Mouse (Mus musculus) ovary, postnatal 14 days (tissue): ENCODE results near the gene Ccr7.

Source experiments
- DNase-seq: peaks from one replicate; pipeline ENCODE4 v3.0.0; 2022; ENCODE audit warnings: low spot score

The Ccr7 gene

DNA sequence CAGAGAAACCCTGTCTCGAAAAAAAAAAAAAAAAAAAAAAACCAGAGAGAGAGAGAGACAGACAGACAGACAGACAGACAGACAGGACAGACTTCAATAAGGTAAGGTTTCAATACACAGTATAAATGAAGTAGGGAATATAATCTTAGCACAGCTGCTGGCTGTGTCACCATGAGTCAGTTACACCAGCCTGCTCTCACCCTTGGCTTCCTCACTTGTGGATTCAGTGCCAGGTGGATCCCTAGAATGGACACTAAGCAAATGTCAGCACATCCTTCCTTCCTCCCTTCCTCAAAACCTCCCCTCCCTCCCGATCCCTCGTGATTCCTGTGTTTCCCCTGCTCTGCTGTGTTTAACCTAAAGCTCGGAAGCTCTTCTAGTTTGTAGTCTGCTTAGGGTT is 17.5 kb downstream of the Ccr7 start:
- DNase-seq: no peak

DNA sequence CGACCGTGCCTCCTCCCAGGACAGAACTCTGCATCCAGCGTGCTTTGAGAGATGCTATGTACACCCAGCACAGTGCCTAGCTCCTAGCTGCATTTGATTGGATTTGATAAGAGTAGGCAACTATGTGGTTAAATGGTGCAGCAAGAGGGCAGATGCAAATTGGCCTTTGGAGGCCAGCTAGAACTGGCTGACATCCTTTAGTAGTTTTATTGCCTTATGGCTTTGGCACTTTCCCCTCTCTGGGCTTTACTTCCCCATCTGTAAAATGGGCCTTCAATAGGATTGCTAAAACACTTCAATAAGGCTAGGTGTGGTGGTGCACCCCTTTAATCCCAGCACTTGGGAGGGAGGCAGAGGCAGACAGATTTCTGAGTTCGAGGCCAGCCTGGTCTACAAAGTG is 17.9 kb downstream of the Ccr7 start:
- no peak for DNase-seq

DNA sequence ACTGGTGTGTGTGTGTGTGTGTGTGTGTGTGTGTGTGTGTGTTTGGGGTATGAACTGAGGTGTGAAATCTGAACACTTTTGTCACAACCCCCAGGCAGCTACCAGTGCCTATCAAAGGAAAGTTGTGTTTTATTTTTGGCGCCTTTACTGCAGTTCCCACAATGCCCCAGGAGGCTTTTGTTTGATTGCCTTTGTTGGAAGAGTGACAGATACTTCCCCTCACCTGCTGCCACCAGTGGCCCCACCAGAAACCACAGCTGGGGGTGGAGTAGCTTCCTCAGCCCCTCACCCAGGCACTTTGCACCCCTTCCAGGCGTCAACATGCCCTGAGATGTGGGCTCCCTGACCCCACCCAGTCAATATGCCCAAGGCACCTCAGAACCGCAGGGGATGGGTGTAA is 18.5 kb downstream of the Ccr7 start:
- no peak for DNase-seq

DNA sequence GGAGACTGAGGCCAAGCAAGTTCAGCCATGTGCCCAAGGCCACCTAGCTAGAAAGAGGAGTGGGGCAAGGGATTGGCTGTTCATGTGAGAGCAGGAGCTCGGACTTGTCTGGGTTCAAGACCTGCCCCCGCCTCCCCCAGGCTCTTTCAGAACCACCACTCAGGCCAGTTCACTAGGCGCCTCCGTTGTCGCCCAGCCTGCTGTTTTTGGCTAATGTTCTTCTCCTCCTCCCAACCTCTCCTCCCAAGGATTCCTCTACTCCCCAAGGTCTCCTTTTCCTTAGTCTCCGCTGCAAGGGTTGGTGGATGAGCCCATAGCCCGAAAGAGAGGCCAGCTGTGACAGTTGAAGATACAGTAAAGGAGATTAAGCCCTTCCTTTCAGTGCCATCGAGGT is 19.8 kb downstream of the Ccr7 start:
- DNase-seq: no peak

DNA sequence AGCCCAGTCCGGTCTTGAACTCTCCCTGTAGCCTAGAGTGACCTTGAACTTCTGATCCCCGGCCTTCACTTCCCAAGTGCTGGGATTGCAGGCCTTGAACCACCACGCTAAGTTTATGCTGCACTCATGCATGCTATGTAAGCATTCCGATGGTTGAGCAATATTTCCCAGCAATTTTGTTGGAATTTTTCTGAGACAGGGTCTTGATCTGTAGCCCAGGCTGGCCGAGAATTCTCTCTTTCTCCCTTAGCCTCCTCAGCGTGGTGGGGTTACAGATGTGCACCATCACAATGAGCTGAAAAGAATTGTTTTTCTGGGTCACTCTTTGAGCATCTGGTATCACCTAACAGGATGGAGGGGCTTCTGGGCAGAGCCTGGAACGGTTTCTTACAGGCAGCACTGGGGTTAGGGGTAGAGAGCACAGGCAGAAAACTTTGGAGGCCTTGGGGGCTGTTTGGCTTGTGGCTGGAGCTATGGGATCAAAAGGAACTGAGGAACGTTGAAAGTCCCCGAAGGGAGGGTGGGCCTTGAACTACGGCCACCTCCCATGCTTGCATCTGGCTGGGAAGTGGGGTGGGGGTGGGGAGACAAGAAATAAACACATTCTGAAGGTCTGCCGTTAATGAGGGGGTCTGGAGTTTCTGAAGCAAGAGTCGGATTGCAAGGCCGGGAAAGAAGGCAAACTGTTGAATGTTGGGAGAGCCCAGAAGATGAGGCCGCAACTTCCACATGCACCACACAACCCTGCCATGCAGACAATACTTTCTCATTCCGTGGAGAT is 20.4 kb downstream of the Ccr7 start:
- no peak for DNase-seq

DNA sequence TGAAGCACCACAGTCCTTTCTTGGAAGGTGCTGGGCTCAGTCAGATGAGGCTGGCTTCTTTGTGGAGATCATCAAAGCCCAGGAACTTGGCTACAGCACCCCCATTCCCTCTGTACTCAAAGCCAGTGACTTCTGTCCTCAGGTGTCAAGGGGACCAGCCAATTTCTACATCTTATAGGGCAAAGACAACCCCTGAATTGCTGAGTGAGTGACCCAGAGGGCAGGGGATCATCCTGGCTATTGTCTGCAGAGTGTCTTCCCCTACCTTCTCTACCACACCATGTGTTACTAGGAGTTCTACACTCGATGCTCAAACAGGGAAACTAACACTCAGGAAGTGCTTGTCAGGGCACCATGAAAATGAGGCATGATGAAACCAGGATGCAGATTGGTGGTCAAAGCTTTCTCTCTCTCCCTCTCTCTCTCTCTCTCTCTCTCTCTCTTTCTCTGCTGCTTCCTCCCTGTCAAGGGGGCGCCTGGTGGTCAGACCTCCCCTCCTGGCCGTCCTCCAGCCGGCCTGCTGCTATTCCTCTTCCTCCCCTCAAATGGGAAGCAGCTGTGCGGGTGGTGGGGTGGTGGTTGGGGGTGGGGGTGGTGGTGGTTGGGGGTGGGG is 21.5 kb downstream of the Ccr7 start:
- no peak for DNase-seq

DNA sequence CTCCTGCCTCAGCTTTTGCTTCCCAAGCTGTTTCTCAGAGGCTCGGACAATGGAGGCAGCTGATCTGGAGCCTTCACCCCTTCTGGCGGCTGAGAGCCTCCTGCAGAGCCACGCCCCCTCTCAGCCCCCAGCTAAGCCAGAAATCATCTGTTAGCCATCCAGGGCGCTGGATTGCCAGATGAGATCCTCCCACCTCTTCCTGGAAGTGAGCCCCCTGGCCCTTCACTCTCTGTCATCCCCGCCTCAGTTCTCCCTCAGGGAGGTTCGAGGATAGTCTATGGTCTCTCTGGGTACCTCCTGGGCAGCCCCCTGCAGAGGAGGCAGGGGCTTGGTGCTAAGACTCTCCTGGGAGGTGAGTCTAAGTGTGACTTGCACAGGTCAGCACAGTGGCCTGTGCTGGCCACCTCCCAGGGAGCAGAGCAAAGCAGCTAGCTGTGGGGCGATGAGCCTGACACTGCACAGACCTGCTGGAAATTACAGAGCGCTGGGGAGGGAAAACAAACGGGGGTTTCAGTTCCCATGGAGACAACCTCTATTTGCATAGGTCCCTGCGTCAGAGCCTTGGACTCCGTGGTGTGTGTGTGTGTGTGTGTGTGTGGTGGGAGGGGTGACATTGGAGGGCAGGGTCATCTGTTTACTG is 22.7 kb downstream of the Ccr7 start:
- DNase-seq: peak; percentile 64

DNA sequence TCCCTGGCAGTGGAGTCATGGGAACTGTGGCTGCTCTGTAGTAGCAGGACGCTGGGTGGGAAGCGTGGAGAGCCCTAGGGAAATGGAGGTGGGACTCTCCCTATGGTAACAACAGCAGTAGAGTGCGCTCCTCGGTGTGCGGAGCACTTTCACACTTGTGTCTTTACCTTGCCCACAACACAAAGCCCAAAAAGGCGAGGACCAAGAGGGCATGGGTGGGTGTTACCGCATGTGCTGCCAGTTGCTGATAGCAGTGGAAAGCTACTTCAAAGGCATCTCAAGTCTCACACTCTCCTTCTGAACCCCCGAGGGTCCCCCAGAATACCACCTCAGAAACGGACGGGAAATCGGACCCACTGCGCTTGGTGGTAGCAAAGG is 23.4 kb downstream of the Ccr7 start:
- DNase-seq: no peak

DNA sequence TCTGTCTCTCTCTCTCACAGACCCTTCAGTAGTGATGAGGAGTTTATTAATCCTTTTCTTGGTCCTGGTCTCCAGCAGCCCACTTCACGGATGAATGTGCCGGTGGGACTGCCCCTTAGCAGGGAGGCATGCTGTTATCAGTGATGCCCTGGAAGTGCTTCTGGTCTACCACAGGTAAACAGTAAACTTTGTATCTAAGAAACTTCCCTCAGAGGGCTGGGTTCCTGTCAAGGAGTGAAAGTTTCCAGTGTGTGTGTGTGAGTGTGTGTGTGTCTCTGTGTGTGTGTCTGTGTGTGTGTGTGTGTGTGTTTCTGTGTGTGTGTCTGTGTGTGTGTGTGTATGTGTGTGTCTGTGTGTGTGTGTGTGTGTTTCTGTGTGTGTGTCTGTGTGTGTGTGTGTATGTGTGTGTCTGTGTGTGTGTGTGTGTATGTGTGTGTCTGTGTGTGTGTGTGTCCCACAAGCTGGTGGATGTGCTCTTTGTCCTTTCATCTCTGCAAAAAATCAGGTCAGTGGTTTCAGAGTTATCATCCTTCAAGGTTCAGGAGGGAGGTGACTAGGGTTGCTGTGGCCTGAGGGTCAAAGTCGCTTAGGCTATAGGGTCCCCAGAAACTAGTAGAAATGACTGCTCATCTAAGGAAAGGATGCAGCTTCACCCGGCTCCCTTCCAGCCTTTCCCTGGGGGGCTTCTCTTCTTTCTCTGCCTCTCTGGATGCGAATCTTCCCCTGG is 24.0 kb downstream of the Ccr7 start:
- DNase-seq: no peak

DNA sequence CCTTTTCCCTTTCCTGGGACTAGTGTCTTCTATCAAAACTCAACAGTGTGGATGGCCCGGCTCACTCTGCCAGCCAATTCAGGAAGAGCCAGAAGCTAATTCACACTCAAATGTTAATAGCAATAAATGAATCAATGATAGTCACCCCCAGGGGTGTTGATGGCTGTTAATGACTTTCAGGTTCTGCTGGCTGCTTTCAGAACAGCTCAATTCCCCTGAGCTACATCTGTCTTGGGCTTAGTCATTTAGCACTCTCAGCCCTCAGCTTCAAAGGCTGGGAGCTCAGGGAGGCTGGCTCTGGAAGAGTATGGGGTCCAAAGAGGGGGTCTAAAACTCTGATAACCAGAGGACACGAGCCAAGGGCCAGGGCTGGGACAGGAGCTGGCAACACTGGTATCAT is 25.6 kb downstream of the Ccr7 start:
- no peak for DNase-seq

DNA sequence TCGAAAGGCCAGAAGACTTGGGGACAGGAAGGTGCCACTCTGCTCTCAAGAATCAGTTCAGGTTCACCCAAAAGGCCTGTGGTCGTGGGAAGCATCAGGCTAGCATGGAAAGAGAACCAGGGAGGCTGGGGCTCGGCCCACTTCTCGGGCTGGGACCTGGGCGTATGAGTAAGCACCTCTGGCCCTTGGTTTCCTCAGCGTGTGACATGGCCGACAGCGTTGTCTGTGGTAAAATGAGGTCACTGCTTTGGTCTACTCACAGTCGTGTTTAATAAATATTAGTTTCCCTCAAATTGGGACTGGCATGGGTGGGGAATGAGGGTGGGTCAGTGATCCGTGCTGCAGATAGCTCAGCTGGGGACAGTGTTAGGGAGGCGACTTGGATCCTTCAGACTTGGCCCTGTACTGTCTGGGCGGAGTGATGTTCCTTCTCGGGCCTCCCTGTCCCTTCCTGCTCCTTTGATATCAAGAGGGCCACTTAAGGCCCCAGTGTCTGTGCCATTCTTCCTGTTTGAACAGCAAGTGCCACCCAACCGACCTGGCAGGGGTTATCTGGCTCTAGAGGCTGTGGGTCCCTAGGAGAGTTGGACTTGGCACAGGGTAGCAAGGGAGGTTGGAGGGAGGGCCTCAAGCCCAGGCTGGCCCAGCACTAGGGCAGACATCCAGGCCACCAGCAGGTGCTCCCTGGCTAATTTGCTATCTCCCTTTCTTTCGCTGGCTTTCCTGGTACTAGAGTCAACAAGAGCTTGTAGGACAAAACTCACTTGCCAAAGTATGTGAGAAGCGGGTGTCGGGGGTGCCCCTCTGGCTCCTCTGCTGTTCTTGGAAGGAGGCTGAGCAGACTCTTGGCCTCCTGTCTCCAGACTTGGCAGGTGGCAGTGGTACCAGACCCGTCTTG is 26.8 kb downstream of the Ccr7 start:
- no peak for DNase-seq

DNA sequence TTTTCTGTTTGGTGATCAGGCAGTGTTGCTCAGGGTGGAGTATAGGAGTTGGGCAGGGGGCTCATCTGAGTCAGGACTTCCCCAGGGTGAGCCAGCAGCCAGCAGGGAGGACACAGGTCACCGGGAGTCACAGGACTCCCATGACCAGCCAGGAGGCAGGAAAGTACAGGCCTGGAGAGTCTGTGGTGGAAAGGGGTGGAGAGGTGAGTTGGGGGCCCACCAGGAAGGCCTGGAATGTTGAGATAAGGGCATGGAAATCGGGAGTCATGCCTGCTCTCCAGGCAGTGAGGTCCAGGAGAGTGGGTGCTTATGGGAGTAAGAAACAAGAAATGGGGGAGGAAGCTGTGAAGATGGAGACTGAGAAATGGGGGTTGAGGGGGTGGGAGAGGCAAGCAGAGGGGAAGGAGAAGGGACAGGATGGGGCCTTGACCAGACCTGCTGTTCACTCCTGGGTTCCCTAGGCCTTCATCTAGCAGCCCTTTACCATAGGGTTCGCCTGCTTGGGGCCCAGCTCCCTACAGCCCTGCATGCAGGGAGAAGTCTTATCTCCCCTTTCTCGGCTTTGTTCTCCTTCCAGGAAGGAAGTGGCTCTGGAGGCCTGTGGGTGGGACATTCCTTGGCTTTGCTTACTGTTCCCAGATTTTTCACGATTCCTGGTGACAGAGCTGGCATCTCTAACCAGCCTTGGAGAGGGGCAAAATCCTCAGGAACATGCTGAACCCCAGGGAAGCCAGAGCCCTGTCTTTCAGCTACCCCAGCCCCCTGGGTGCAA is 28.2 kb downstream of the Ccr7 start:
- DNase-seq: no peak

DNA sequence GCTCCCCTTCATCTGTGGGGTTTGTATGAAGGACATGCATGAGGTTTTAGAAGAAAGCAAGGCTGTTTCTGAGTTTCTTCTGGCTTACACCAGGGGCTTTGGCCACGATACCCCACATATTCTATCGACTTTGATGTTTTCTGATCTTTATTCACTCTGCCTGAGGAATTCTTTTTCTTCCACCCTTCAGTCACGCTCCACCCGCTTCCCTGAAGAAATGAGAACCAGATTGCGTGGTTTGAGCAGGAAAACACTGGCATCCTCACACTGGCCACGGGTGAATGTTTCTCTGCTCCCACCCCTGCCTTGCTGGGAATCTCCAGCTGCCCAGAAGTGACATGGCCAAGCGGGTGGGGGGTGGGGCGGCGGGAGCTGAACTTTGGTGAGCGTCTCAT is 30.2 kb downstream of the Ccr7 start:
- DNase-seq: no peak

DNA sequence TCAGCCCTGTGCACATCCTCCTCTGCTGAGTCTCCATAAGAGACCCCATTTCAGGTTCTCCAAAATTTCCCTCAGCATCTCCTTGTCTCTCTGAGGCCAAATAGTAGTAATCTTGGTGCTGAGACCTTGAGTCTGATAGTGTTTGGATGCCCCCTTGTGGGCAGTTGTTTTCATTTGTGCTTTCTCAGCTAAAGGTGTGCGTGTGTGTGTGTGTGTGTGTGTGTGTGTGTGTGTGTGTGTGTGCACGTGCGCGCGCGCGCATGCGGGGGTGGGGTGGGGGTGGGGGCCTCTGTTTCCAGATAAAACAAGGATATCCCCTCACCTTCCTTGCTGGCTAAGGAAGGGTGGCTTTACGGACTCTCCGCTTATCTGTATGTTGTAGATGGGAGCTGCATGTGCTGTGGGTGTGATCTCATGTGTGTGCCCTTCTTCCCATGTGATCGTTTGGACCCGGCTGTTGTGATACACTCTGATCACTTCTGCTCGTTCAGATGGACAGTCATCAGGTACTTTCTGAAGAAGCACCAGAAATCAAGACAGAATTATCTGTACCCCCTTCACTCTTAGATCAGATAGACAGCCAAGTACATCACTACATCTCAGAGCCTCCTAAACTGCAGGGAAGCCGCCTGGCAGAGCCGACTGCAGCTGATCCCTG is 30.8 kb downstream of the Ccr7 start:
- DNase-seq: no peak

DNA sequence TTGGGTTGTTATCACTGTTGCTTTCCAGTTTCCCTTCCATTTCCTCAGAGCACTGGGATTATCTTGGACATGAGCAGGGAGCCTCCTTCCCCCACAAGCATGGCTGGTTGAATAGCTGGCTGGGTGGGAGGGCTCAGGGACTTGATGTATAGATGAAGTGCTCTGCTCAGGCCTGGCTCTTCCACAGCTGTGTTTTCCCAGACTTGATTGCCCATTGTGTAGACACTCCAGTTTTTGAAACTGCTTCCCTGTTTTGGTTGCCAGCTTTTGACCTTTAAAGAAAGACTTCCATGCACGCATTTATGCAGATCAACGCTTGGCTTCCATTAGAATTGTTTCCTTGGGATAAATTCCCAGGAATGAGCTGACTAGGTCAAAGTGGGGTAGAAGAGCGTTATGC is 32.2 kb downstream of the Ccr7 start:
- DNase-seq: no peak

DNA sequence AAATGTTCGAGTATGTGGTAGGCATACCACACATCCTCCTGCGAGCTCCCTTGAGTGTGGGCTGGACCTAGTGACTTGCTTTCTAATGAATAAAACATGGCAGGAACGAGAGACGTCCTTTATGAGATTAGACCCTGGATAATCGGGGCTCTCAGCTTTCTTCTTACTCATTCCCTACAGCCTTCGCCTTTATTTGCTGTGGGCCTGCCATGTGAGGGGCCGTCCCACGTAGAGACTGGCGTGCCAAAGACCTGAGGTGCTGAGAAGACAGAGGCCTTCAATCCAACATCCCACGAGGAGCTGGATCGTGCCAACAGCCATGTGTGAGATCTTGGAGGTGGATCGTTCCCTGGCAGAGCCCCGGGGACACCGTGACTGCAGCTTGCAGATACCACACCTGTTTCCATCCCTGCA is 33.7 kb downstream of the Ccr7 start:
- no peak for DNase-seq

DNA sequence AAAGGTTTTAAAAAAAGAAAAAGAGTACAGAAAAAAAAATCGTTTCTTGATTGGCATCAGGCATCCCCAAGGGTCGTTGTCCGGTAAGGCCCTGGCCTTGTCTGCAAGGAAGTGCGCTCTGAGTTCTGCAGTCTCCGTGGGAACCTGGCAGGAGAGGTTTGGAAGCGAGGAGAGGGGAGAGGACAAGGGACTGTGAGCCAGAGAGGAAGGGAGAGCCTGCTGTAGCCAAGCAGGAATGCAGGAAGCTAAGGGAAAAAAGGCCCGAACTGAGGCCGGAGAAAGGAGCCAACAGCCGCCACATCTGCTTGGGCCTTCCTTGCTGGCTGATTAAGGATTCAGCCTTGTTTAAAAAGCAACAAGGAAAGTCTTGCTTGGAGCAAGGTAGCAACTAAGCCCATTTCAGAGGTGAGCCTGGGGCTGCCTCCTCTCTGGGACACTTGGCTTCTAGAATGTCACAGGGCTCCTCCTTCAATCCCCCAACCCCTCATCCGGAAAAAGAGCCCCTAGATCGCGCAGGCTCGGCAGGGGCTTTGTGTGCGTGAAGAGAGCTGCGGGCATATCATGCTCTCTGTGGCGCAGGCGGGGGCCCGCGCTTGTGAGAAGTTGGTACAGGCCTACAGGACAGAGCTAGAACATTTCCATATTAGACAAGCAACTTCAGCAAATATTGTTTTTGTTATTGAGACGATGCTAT is 34.2 kb downstream of the Ccr7 start:
- DNase-seq: no peak

DNA sequence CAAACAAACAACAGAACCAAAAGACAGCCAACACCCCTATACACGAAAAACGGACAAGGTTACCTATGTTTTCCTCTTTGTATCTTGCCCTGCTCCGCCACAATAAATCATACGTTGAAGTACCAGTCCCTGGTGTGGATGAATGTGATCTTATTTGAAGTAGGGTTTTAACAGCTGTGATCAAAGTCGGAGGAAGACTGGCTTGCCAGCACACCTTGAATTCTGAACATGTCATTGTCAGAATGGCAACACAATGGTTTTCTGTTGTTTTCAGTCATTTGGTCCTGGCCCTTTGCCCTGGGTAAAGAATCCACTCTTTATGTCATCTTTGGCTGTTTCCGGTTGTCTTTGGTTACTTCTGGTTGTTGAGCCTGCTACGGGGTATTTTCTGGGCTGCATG is 35.9 kb downstream of the Ccr7 start:
- no peak for DNase-seq

DNA sequence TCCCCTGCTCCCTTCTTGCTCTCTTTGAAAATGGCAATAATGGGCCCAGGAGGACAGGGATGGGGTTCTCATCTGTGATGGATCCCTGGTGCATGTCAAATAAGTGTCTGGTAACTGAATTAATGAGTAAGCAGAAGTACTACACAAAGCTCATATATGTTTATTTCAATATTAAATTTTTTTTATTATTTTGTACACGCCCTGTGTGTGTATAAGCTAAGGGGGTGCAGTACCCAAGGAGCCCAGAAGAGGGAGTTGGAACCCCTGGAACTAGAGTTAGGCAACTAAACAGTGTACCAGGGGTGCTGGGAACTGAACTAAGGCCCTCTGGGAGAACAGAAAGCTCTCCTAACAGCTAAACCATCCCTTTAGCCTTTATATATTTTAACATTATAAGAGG is 36.5 kb downstream of the Ccr7 start:
- no peak for DNase-seq

DNA sequence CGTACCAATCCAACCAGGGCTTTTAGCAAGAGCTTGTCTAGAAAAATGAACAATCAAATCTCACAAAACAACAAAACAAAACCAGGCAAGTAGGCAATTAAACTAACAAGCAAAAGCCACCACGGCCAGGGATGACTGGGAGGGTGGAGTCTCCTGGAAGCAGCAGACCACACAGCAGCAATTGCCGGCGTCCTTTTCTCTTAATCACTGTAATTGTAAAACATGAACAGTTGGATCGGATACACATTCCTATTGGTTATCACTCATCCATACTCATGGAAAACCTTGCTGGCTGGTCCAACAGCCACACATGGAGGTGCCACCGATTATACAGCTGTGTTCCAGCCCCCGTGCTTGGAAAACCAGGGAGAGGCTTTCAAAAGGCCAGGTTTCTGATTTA is 37.0 kb downstream of the Ccr7 start:
- DNase-seq: no peak
